Mouse (Mus musculus) MEL (cell line): ENCODE results near the gene Mpp4. TPM values are rescaled to one million over a fixed set of nuclear protein-coding genes. Genes with fewer than 3 reads are reported as not detected.

Experiments used
- DNase-seq: peaks from one replicate; pipeline ENCODE4 v3.0.0; 2011; ENCODE audit warnings: low read depth, low spot score
- H3K27ac ChIP-seq: 2 replicates; pipeline ENCODE4 v1.5.1; 2012; ENCODE audit warnings: low read depth, mild to moderate bottlenecking, control low read depth, low read length, moderate library complexity; ENCODE audit not compliant: control insufficient read depth
- H3K27me3 ChIP-seq, 2 experiments: fragments of 150-350 bp in 1 of 2; sonication (generic) in 1 of 2; 2 replicates each; pipeline ENCODE4 v1.6.1; 2012; ENCODE audit warnings: low read length in 2 of 2, mild to moderate bottlenecking in 2 of 2, improper control_type of control experiment in 1 of 2, moderate library complexity in 1 of 2; ENCODE audit not compliant: insufficient read depth in 2 of 2, control insufficient read depth in 1 of 2
- H3K36me3 ChIP-seq, 2 experiments: 2 replicates each; pipeline ENCODE4 v1.6.1; 2012 to 2014; ENCODE audit warnings: low read length in 2 of 2, improper control_type of control experiment in 1 of 2, inconsistent platforms in 1 of 2, mild to moderate bottlenecking in 1 of 2; ENCODE audit not compliant: insufficient read depth in 2 of 2, control insufficient read depth in 1 of 2
- H3K4me1 ChIP-seq, 2 experiments: fragments of 150-350 bp in 1 of 2; sonication (generic) in 1 of 2; 2 replicates each; pipeline ENCODE4 v1.6.1; 2012; ENCODE audit warnings: low read length in 2 of 2, improper control_type of control experiment in 1 of 2, mild to moderate bottlenecking in 1 of 2; ENCODE audit not compliant: insufficient read depth in 2 of 2, control insufficient read depth in 1 of 2
- H3K4me3 ChIP-seq, 2 experiments: fragments of 150-350 bp in 1 of 2; sonication (generic) in 1 of 2; 2 replicates each; pipeline ENCODE4 v1.5.1; 2012; ENCODE audit warnings: low read depth in 2 of 2, low read length in 2 of 2, mild to moderate bottlenecking in 2 of 2, moderate library complexity in 2 of 2, control low read depth in 1 of 2, improper control_type of control experiment in 1 of 2; ENCODE audit not compliant: control insufficient read depth in 1 of 2, insufficient read depth in 1 of 2
- H3K79me2 ChIP-seq: 2 replicates; pipeline ENCODE4 v1.6.1; 2012; ENCODE audit warnings: mild to moderate bottlenecking, low read length, moderate library complexity; ENCODE audit not compliant: control insufficient read depth, poor library complexity, insufficient read depth
- H3K9ac ChIP-seq: 2 replicates; pipeline ENCODE4 v1.6.1; 2012; ENCODE audit warnings: low read depth, mild to moderate bottlenecking, control low read depth, low read length, moderate library complexity; ENCODE audit not compliant: control insufficient read depth, poor library complexity, severe bottlenecking
- H3K9me3 ChIP-seq: fragments of 150-350 bp; sonication (generic); replicated peaks from 2 replicates; pipeline ENCODE4 v1.6.1; 2012; ENCODE audit warnings: mild to moderate bottlenecking, low read length, improper control_type of control experiment, moderate library complexity; ENCODE audit not compliant: insufficient read depth
- BHLHE40 ChIP-seq: IDR thresholded peaks from 2 replicates; pipeline ENCODE4 v1.6.1; 2012; ENCODE audit warnings: low read depth, mild to moderate bottlenecking, inconsistent platforms, low read length, improper control_type of control experiment, borderline replicate concordance
- CHD1 ChIP-seq: IDR thresholded peaks from 2 replicates; pipeline ENCODE4 v1.6.1; 2012; ENCODE audit warnings: low read depth, mild to moderate bottlenecking, inconsistent platforms, low read length, improper control_type of control experiment
- CHD2 ChIP-seq: IDR thresholded peaks from 2 replicates; pipeline ENCODE4 v1.6.1; 2011; ENCODE audit warnings: low read length, improper control_type of control experiment
- ELF1 ChIP-seq: IDR thresholded peaks from 2 replicates; pipeline ENCODE4 v1.6.1; 2014; ENCODE audit warnings: low read depth, mild to moderate bottlenecking, inconsistent platforms, low read length, improper control_type of control experiment, moderate library complexity
- GABPA ChIP-seq: IDR thresholded peaks from 2 replicates; pipeline ENCODE4 v1.6.1; 2012; ENCODE audit warnings: low read depth, mild to moderate bottlenecking, inconsistent platforms, low read length, improper control_type of control experiment, moderate library complexity
- HCFC1 ChIP-seq: IDR thresholded peaks from 2 replicates; pipeline ENCODE4 v1.6.1; 2012; ENCODE audit warnings: low read depth, mild to moderate bottlenecking, inconsistent platforms, low read length, improper control_type of control experiment, moderate library complexity
- KAT2A ChIP-seq: conservative IDR thresholded peaks from 2 replicates; pipeline ENCODE4 v1.6.1; 2012; ENCODE audit warnings: low read depth, low read length, improper control_type of control experiment, inconsistent platforms
- NRF1 ChIP-seq: IDR thresholded peaks from 2 replicates; pipeline ENCODE4 v1.6.1; 2014; ENCODE audit warnings: low read depth, mild to moderate bottlenecking, inconsistent platforms, low read length, improper control_type of control experiment, moderate library complexity; ENCODE audit not compliant: poor library complexity, insufficient read depth, severe bottlenecking
- POLR2AphosphoS2 ChIP-seq: IDR thresholded peaks from 2 replicates; pipeline ENCODE4 v1.6.1; 2011; ENCODE audit warnings: low read length, improper control_type of control experiment
- RCOR1 ChIP-seq: IDR thresholded peaks from 2 replicates; pipeline ENCODE4 v1.6.1; 2012; ENCODE audit warnings: low read depth, mild to moderate bottlenecking, inconsistent platforms, low read length, improper control_type of control experiment
- SMC3 ChIP-seq: IDR thresholded peaks from 2 replicates; pipeline ENCODE4 v1.6.1; 2011; ENCODE audit warnings: low read depth, low read length, improper control_type of control experiment
- UBTF ChIP-seq: IDR thresholded peaks from 2 replicates; pipeline ENCODE4 v1.6.1; 2012; ENCODE audit warnings: low read depth, mild to moderate bottlenecking, inconsistent platforms, low read length, improper control_type of control experiment, moderate library complexity, borderline replicate concordance; ENCODE audit not compliant: insufficient read depth
- ZNF384 ChIP-seq: IDR thresholded peaks from 2 replicates; pipeline ENCODE4 v1.6.1; 2012; ENCODE audit warnings: low read depth, mild to moderate bottlenecking, inconsistent platforms, low read length, improper control_type of control experiment
- polyA plus RNA-seq, 2 experiments: library from polyadenylated mRNA; stranded (reverse) in 1 of 2; unstranded in 1 of 2; fragments of >175 nt in 1 of 2; fragments of >200 nt in 1 of 2; gene quantifications; 2 replicates each; pipeline versions ENCODE4 v1.2.1 to v1.2.4; 2012; ENCODE audit warnings: low replicate concordance in 2 of 2, low read depth in 1 of 2; ENCODE audit not compliant: insufficient read length in 2 of 2, insufficient read depth in 1 of 2, missing spikeins in 1 of 2
- total RNA-seq: library from RNA; depleted of rRNA; stranded (reverse); fragments of 300-350 nt; gene quantifications from 2 replicates; pipeline ENCODE4 v1.2.3, GENCODE M21; 2012; rRNA removed

The Mpp4 gene
- total RNA-seq (0.23 and 0.29 TPM in 2 replicates), polyA plus RNA-seq (under 1 TPM in 1 of 2 experiments, not detected in 1; 0.19 TPM)

GRCm38 (mm10) chr1:59163030-59163461 is at the start of gene Mpp4:
Gene Mpp4, minus strand, starts transcription at chr1:59163389.
- H3K27me3 ChIP-seq, result no peaks in the 10 kb centered on the region
- H3K27ac ChIP-seq, result peak within 1 kb of the TSS; percentile 34; the same call in 1 of the 2 replicates
- DNase-seq, result peak; percentile 46
- no peak within 1 kb of the TSS for H3K9ac ChIP-seq
- H3K36me3 ChIP-seq, result no peaks in the 10 kb centered on the region
- H3K9me3 ChIP-seq, result no peaks in the 10 kb centered on the region
- no peak within 1 kb of the TSS for H3K4me3 ChIP-seq
- H3K4me1 ChIP-seq, result no peaks in the 10 kb centered on the region; a peak in 1 of 4 replicates
- no peak for TF ChIP-seq SMC3
- H3K79me2 ChIP-seq, result no peaks in the 10 kb centered on the region

- no peaks in the 10 kb centered on the region for H3K79me2 ChIP-seq
- TF ChIP-seq POLR2AphosphoS2, result no peak
- no peak for TF ChIP-seq BHLHE40
- TF ChIP-seq ELF1, result no peak
- no peak for TF ChIP-seq UBTF
- no peak overlapping the region for H3K4me3 ChIP-seq
- H3K9ac ChIP-seq, result no peak overlapping the region
- no peaks in the 10 kb centered on the region for H3K9me3 ChIP-seq
- peaks cover 0 to 2% of the 10 kb centered on the region in 2 experiments; a peak in 1 of 4 replicates for H3K36me3 ChIP-seq
- no peaks in the 10 kb centered on the region for H3K27me3 ChIP-seq
- H3K27ac ChIP-seq, result no peak overlapping the region
- H3K4me1 ChIP-seq, result no peaks in the 10 kb centered on the region
- DNase-seq, result no peak
Observed at GRCm38 (mm10) chr1:59212951-59213350, 49.8 kb upstream of the Mpp4 start.

GRCm38 (mm10) chr1:59212076-59212779 is 49.0 kb upstream of the Mpp4 start:
- DNase-seq, result no peak
- Histone ChIP-seq H3K79me2 (no peaks in the 10 kb centered on the region), H3K4me1 (no peaks in the 10 kb centered on the region), H3K9me3 (no peaks in the 10 kb centered on the region), H3K4me3 (no peak overlapping the region), H3K9ac (no peak overlapping the region), H3K36me3 (peaks cover 0 to 2% of the 10 kb centered on the region in 2 experiments; a peak in 1 of 4 replicates), H3K27ac (no peak overlapping the region), H3K27me3 (no peaks in the 10 kb centered on the region)
- TF ChIP-seq ZNF384, result no peak
- TF ChIP-seq CHD1, result no peak
- TF ChIP-seq POLR2AphosphoS2, result no peak
- no peak for TF ChIP-seq NRF1
- TF ChIP-seq CHD2, result no peak
- no peak for TF ChIP-seq HCFC1
- no peak for TF ChIP-seq KAT2A
- no peak for TF ChIP-seq GABPA
- no peak for TF ChIP-seq RCOR1
